Mouse (Mus musculus) stomach, postnatal 0 days (tissue): ENCODE measurements at regions not wholly inside any gene's neighbourhood (a gene's known extent, or its start where the extent isn't known, plus 50 kb on each side); places are given as distances from the start of the nearest gene placed in this dataset.

Experiments
- ATAC-seq: fragments of 200-750 bp; cut with Nextera tagmentation; 2 replicates; pipeline ENCODE4 v1.8.0; 2017; ENCODE audit not compliant: low FRiP score, low TSS enrichment
- DNase-seq: peaks from one replicate; pipeline ENCODE4 v3.0.0-alpha.2; 2016; ENCODE audit warnings: low spot score
- H3K27ac ChIP-seq: fragments of 300-500 bp; sonication (generic); replicated peaks from 2 replicates; pipeline ENCODE4 v1.5.1; 2014; ENCODE audit warnings: mild to moderate bottlenecking, control low read depth
- H3K27me3 ChIP-seq: fragments of 300-500 bp; sonication (generic); 2 replicates; pipeline ENCODE4 v1.6.1; 2014; ENCODE audit warnings: low read length; ENCODE audit not compliant: control insufficient read depth, insufficient read depth
- H3K36me3 ChIP-seq: fragments of 300-500 bp; sonication (generic); 2 replicates; pipeline ENCODE4 v1.6.1; 2014; ENCODE audit warnings: low read length, mixed read lengths; ENCODE audit not compliant: control insufficient read depth, insufficient read depth
- H3K4me1 ChIP-seq: fragments of 300-500 bp; sonication (generic); replicated peaks from 2 replicates; pipeline ENCODE4 v1.6.1; 2014; ENCODE audit warnings: antibody characterized with exemption; ENCODE audit not compliant: control insufficient read depth, insufficient read depth
- H3K4me2 ChIP-seq: fragments of 300-500 bp; sonication (generic); replicated peaks from 2 replicates; pipeline ENCODE4 v1.6.1; 2014; ENCODE audit warnings: low read depth, mild to moderate bottlenecking, control low read depth, moderate library complexity
- H3K4me3 ChIP-seq: fragments of 300-500 bp; sonication (generic); 2 replicates; pipeline ENCODE4 v1.5.1; 2014; ENCODE audit warnings: low read depth, low read length, control low read depth
- H3K9ac ChIP-seq: fragments of 300-500 bp; sonication (generic); 2 replicates; pipeline ENCODE4 v1.6.1; 2014; ENCODE audit warnings: mild to moderate bottlenecking, low read length, control low read depth, mixed read lengths
- H3K9me3 ChIP-seq: fragments of 300-500 bp; sonication (generic); 2 replicates; pipeline ENCODE4 v1.6.1; 2016; ENCODE audit warnings: low read length; ENCODE audit not compliant: control insufficient read depth
- CTCF ChIP-seq: IDR thresholded peaks from 2 replicates; pipeline ENCODE4 v1.5.1; 2016; ENCODE audit warnings: antibody characterized with exemption, low read depth, mild to moderate bottlenecking, moderate library complexity
- EP300 ChIP-seq: optimal IDR thresholded peaks from 2 replicates; pipeline ENCODE3; 2016; ENCODE audit warnings: antibody characterized with exemption
- WGBS: fragments of 180-500 bp; shearing (Covaris S2); extraction: QIAGEN DNeasy Blood & Tissue Kit; methylation state at CpG from one replicate; pipeline ENCODE4 v1.1.7; 2014; 5-methylcytosine and 5-hydroxymethylcytosine counted together

GRCm38 (mm10) chr8:47615061-47615460, 60.3 kb downstream of the Ing2 start:
- no peak for ATAC-seq
- WGBS, result 87% methylated on average over 8 of the region's 8 CpGs

GRCm38 (mm10) chr8:47611773-47612433, 63.5 kb downstream of the Ing2 start:
- Histone ChIP-seq H3K4me2 (no peak overlapping the region), H3K27me3 (no peaks in the 10 kb centered on the region), H3K36me3 (no peaks in the 10 kb centered on the region), H3K9me3 (no peaks in the 10 kb centered on the region), H3K4me3 (no peak overlapping the region), H3K9ac (no peak overlapping the region), H3K27ac (no peak overlapping the region), H3K4me1 (no peaks in the 10 kb centered on the region)
- WGBS, result 72% methylated on average over 11 of the region's 11 CpGs
- no peak for TF ChIP-seq CTCF
- TF ChIP-seq EP300, result no peak
- ATAC-seq, result no peak
- DNase-seq, result no peak

More at GRCm38 (mm10) chr8:47615061-47615460, 60.3 kb downstream of the Ing2 start:
- Histone ChIP-seq H3K9ac (no peak overlapping the region), H3K27me3 (no peaks in the 10 kb centered on the region), H3K27ac (no peak overlapping the region), H3K4me1 (no peaks in the 10 kb centered on the region), H3K9me3 (0 out of 2 replicates have a peak, but pooled peaks cover 4% of the 10 kb centered on the region), H3K36me3 (no peaks in the 10 kb centered on the region), H3K4me3 (no peak overlapping the region), H3K4me2 (no peak overlapping the region)
- TF ChIP-seq CTCF, result no peak
- no peak for TF ChIP-seq EP300
- no peak for DNase-seq

- 70% methylated on average over 5 of the region's 5 CpGs for WGBS
- no peak for DNase-seq
Measured at GRCm38 (mm10) chr8:47609969-47610368, 65.4 kb downstream of the Ing2 start.

GRCm38 (mm10) chr8:47604198-47604835, 70.9 kb downstream of the Rwdd4a start:
- Histone ChIP-seq H3K4me1 (no peaks in the 10 kb centered on the region), H3K9me3 (no peaks in the 10 kb centered on the region), H3K9ac (no peak overlapping the region), H3K36me3 (no peaks in the 10 kb centered on the region), H3K27me3 (no peaks in the 10 kb centered on the region), H3K4me3 (no peak overlapping the region), H3K4me2 (no peak overlapping the region), H3K27ac (no peak overlapping the region)
- TF ChIP-seq CTCF (no peak), EP300 (no peak)
- DNase-seq (no peak), ATAC-seq (no peak)
- WGBS, result 82% methylated on average over 8 of the region's 8 CpGs

More at GRCm38 (mm10) chr8:47609969-47610368, 65.4 kb downstream of the Ing2 start:
- TF ChIP-seq EP300 (no peak), CTCF (no peak)
- Histone ChIP-seq H3K9ac (no peak overlapping the region), H3K27ac (no peak overlapping the region), H3K4me1 (no peaks in the 10 kb centered on the region), H3K4me2 (no peak overlapping the region), H3K4me3 (no peak overlapping the region), H3K9me3 (no peaks in the 10 kb centered on the region), H3K27me3 (no peaks in the 10 kb centered on the region), H3K36me3 (no peaks in the 10 kb centered on the region)
- ATAC-seq, result 0 out of 2 replicates have a peak, but pooled peaks have one; percentile 51
